Mouse (Mus musculus): Measurements from ENCODE around the gene Hsfy2. TPM values are rescaled to one million over a fixed set of nuclear protein-coding genes. Genes with fewer than 3 reads are reported as not detected.

Hsfy2 gene
- polyA plus RNA-seq (2014; fragmentation: Illumina TruSeq; extraction: RNeasy Lipid Tissue Mini Kit (QIAGEN cat#74804); ENCODE audit: insufficient read depth, low read depth, low replicate concordance), result not detected

GRCm38 (mm10) chr1:56637335-56637734, at the start of gene Hsfy2:
Hsfy2 (minus strand) TSS chr1:56637435.

